Mouse (Mus musculus) Muller cell, postnatal 12 days (primary cell): Measurements from ENCODE around the gene Carns1.

Source experiments
- DNase-seq: peaks from one replicate; pipeline ENCODE4 v3.0.0-alpha.2; 2015; ENCODE audit errors: inconsistent ontology term

Gene Carns1

DNA sequence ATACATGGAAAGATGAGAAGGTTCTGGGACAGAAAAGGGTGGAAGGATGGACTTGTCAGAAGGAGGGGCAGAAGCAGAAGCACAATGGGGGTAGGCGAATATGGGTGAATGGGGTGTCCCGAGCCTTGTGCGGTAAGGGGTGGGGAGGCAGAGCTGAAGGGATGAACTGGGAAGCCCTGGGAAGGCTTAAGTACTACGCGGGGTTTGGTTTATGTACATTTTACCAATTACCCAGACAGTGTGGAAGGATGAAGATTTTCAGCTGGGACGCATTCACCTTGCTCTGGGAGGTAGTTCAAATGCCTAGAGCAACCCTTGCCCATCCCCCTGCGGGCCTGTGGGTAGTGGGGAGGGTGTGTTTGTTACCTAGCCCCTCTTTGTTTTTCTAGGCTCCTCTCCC is 26.9 kb upstream of the Carns1 start:
- no peak for DNase-seq

DNA sequence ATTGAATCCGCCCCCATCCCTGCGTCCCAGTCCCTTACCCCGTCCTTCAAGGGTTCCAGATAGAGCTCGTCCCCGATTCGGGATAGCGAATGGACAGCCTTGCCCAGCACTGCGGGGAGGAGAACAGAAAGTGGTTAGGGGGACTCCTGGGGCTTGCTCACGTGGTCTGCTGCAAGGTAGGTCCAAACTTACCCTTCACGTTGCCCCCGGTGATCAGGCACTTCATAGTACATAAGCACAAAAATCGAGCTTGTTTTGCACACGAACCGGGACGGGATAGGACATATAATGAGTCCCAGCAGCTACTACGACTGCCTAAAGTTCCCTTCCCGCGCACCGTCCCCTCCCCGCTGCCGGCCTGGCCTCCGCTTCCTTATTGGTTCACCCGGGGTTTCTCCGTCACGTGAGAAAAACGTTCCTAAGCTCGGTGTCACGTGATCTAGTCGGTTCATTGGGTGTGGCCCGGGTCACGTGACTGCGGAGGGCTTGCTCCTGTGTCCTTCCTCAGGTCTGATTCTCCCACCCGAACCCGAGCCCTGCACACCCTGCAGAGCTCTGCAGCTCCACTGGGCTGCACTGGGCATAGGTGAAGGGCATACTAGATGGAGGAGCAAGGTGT is 26.1 kb upstream of the Carns1 start, which contains the start of gene Rad9a:
Gene Rad9a, minus strand, starts transcription at position 372 of the 619 bp plus-strand sequence.
- peak; percentile 94 for DNase-seq

- no peak for DNase-seq
Measured at GRCm38 (mm10) chr19:4197180-4197579, 21.9 kb upstream of the Carns1 start.

DNA sequence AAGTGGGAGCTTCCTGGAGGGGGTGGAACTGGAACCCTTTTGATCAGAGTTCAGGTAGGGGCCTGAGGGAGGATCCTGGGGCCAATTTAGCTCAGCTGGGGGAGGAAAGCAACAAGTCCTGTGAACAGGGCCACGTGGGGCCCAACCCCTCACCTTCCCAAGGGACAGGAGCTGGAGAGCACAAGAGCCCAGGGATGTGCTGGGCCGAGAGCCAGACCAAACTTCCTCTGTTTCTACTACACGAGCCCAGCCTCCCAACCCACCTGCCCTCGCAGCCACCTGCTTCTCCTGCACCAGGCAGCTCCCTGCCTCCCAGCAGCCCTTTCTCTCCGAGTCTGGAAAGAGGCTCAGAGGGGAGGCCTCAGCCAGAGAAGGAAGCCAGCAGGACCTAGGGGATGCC is 21.3 kb upstream of the Carns1 start:
- DNase-seq: no peak

DNA sequence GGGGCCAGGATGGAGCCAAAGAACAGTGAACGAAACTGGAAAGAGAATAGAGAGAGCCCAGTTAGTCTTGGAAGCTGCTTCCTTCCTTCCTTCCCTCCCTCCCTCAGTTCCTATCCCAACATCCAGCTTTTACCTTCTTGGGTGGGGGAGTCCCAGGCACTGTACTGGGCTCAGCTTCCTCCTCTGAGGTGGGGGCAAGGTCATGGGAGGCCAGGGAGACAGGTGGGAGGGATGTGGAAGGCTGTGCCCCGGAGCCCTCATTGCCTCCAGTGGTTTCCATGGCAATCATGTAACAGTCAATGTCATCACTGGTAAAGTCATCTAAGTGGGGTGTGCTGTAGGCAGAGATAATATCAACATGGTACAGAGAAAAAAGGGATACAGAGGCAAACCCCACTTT is 20.8 kb upstream of the Carns1 start:
- no peak for DNase-seq

- DNase-seq: peak; percentile 50
Measured at GRCm38 (mm10) chr19:4194776-4195650, 19.7 kb upstream of the Carns1 start.

- no peak for DNase-seq
Measured at GRCm38 (mm10) chr19:4194021-4194724, 18.9 kb upstream of the Carns1 start.

GRCm38 (mm10) chr19:4193129-4193528 is 17.9 kb upstream of the Carns1 start:
- DNase-seq: no peak

DNA sequence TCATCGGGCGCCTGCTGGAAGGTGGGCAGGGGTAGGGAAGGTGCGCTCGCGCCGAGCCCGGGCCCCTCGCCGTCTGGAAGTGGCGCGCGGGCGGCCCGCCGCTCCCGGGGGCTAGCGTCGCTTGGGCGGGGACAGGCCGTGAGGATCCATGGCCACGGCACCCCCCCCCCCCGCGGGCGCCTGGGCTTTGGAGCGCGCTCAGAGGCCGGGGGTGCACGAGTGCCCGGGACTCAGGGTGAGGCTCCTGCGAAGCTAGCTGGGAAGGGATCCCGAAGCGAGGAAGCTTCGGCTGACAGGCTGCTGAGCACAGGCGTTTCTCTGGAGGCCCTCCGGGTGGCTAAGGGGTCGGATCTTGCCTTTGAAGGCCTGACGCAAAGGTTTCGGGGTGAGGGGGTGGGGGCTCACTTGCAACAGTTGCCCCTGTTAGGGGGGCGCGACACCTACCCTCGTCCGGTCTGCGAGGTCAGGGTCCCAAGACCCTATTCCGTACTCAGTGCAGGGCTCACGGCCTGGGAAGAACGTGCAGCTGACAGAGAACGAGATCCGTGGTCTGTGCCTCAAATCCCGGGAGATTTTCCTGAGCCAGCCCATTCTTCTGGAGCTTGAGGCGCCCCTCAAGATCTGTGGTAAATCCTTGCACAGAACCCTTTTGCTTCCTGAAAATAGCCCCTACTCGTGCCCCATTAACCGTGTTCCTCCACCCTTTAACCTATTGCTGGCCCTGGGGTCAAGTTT is 17.1 kb upstream of the Carns1 start:
- DNase-seq: peak; percentile 33

DNA sequence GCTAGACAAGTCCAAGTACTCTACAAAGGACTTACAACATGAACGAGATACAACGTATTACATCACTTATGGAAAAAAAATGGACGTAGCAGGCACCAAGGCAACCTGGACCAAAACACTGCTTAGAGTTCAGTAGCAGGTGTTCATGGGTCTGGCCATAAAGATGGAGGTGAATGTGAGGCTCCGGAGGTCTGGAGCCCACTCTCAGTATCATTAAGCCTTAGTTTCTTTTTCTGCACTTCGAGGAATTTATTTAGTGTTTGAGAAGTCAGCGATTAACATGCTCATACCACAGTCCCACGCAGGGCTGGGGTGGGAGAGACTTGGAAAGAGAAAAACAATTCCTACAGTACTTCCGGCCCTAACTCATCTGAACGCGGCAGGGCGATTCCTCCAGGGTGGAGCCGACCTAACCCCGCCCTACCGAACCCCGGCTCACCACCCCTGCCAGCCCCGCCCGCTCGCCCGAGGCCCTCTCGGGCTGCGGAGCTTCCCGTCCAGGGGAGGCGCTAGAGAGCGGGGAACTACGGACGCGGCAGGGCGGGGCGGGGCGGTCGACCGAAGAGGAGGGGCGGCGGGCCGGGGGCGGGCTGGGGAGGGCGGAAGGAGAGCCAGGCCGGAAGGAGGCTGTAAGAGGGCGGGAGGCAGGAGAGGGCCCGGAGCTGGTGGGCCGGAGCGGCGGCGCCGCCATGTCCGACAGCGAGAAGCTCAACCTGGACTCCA is 16.4 kb upstream of the Carns1 start, which contains the start of gene Ppp1ca:
Gene Ppp1ca, plus strand, starts transcription at position 538 of the 723 bp plus-strand sequence.
- DNase-seq: peak; percentile 98

DNA sequence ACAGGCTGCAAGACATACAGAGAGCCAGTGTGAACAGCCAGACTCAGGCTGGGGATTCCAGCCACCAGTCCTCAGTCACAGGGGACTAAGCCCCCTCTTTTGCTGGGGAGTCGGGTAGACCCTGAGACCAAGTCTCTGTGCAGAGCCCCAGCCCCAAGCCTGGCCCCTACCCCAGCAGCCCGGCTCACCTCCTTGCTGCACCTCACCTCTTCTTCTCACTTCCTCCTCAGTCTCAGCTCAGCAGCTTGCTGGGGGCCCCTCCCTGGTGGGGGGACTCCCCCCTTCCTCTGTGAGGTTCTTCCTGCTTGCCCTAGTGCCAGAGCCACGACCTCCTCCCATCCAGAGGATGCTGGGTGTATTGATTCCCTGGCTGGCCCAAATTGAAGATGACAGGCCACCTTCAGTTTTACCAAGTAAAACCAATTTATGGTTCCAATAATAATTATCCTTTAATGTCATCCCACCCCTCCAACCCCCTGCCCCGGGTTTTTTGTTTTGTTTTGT is 15.6 kb upstream of the Carns1 start, which contains the start of gene Tbc1d10c:
Gene Tbc1d10c, minus strand, starts transcription at position 454 of the 504 bp plus-strand sequence.
- no peak for DNase-seq

GRCm38 (mm10) chr19:4189051-4189620 is 13.9 kb upstream of the Carns1 start:
- DNase-seq: no peak

DNA sequence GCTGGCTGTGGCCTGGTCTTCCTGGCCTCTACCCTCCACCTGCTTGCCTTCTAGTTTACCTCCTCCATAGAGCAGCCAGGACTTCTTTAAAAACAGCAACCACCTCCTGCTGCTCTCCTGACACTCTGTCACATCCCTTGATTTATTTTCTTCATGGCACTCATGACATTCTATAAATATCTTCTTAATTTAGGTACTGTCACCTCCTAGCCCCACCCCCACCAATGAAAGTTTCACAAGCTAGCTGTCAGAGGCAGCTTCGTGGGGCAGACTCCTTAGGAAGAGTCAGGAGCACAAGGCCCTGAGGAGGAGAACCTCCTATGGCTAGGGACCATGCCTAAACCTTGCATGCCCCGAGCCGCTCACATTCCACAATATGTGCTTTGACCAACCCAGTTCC is 12.0 kb upstream of the Carns1 start:
- no peak for DNase-seq

DNA sequence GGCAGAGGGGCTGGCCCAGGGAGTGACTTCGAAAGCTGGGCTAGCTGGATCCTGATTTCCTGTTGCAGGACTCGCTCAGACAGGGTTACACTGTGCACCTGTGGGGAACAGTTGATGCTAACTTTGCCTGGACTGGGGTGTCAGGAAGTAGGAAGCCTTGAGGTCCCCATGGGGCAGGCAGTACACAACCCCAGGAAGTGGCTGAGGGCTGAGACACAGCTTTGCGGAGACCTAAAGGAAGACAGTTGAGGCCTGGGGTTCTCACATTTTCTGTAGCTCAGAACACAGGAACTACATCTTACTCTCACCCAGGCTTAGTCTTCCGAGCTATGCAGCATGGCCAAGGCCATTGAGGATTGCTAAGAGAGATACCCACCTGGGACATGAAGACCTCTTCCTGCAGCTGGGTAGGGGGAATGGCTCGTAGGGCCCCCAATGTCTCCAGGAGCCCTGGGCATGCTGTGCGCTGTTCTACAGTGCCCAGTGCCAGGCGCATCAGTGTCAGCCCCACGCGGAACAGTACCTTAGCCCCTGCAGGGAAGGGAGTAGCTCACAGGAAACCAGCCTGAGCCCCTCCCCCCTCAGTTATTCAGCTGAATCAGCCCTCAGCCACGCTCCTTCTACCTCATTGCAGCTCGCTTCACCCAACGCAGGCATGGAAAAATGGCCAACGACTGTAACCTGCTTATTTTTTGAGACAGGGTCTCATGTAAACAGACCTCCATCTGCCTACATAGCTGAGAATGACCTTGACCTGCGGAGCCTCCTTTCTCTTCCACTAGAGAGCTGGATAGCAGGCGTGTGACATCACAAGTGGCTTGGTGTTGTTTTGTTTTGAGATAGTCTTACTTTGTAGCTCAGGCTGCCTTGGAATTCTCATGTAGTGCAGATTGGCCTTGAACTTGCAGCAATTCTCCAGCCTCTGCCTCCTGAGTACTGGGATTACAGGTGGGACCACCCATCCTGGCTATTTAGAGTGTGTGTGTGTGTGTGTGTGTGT is 10.0 kb upstream of the Carns1 start:
- DNase-seq: no peak

DNA sequence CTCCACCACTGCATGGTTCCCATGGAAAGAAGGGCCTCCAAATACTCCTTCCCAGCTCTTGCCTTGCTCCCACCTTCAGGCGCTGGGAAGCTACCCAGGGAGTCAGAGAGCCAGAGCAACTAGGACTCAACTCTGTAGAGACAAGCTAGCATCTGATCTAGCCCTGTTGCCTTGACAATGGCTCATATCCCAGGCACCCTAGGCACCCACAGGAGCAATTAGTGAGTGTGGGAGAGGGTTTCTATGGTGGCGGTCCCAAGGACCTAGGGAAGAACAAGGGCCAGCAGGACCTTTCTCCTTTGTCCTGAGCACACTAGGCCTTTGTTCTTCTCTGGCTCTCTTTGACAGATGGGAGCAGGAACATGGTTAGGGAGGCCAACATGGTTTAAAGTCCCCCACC is 8.4 kb upstream of the Carns1 start:
- DNase-seq: no peak

DNA sequence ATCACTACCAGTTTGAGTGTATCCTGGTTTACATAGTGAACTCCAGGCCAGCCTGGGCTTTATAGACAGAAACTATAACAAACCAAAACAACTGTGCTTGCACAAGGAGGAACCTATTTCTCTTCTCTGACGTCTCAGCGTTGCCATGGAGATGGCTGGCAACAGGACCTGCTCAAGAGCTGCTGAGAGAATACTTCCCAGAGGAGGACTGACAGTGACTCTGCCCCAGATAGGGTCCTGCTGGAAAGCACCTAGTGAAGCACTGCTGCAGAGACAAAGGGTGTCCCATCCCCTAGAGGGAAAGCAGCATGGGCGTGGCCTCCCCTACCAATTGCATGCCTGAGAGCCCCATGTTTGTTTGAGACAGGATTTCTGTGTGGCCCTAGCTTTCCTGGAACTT is 6.6 kb upstream of the Carns1 start:
- no peak for DNase-seq

DNA sequence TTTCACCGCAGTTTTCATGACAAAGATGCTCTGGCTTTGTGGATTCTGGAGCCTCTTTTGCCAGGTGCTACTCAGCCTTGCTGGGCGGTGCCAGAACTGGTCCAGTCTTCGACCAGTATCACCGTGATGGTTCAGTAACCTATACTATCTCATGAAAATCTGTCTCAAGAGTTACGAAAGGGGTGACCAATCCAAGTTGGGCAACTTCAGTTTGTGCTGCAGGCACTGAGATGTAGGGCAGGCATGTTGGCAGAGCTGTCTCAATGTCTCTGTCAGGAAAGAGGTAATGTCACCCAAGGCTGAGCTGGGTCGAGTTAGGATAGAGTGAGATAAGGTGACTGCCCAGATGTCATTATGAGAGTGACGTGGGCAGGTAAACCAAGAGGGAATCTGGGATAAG is 5.1 kb upstream of the Carns1 start:
- DNase-seq: no peak

GRCm38 (mm10) chr19:4172925-4173324 is 2.4 kb downstream of the Carns1 start:
- DNase-seq: no peak
